Mouse (Mus musculus): ENCODE data around the gene Pyy. TPM values are rescaled to one million over a fixed set of nuclear protein-coding genes. Genes with fewer than 3 reads are reported as not detected.

The Pyy gene
- polyA plus RNA-seq, 1 experiment from 2014 or later: not detected

GRCm38 (mm10) chr11:102069633-102070032, 38.0 kb downstream of the Pyy start:
- WGBS: 56% methylated on average over 11 of the region's 11 CpGs
- Histone ChIP-seq H3K4me1 (replicated peaks) (peaks cover 7% of the 10 kb centered on the region), H3K36me3 (peaks cover 11% of the 10 kb centered on the region; the same call in 1 of the 2 replicates), H3K27ac (ENCODE audit: poor library complexity, severe bottlenecking) (no peak overlapping the region), H3K9me3 (replicated peaks) (no peaks in the 10 kb centered on the region), H3K4me3 (no peak overlapping the region), H3K4me2 (no peak overlapping the region), H3K9ac (no peak overlapping the region), H3K27me3 (replicated peaks) (no peaks in the 10 kb centered on the region)
- no peak for ATAC-seq (ENCODE audit: insufficient number of reproducible peaks, low FRiP score)

DNA sequence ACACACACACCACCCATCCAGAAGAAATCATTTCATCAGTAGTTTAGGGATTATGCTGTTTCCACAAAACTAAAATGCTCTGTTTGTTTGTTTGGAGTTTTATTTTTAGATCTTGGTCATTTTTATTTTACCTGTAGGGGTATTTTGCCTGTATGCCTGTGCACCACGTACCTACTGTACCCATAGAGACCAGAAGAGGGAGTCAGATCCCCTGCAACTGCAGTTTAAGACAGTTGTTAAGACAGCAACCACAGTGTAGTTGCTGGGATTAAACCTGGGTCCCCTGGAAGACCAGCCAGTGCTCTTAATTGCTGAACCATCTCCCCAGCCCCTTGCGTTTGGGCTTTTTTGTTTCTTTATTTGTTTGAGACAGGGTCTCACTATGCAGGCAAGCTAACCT, 38.7 kb downstream of the Pyy start:
- no peak overlapping the region for H3K4me2 ChIP-seq
- H3K36me3 ChIP-seq: peaks cover 11% of the 10 kb centered on the region
- WGBS: 33% methylated on average over 2 of the region's 2 CpGs
- ATAC-seq (ENCODE audit: insufficient number of reproducible peaks, low FRiP score): no peak
- no peak overlapping the region for H3K9ac ChIP-seq
- no peaks in the 10 kb centered on the region for H3K9me3 ChIP-seq (replicated peaks)
- H3K4me3 ChIP-seq: no peak overlapping the region
- no peaks in the 10 kb centered on the region for H3K27me3 ChIP-seq (replicated peaks)
- H3K27ac ChIP-seq (ENCODE audit: poor library complexity, severe bottlenecking): no peak overlapping the region
- H3K4me1 ChIP-seq (replicated peaks): peaks cover 7% of the 10 kb centered on the region

- H3K27ac ChIP-seq (ENCODE audit: poor library complexity, severe bottlenecking): no peak overlapping the region
- WGBS: 68% methylated on average over 13 of the region's 13 CpGs
- H3K27me3 ChIP-seq (replicated peaks): peaks cover 13% of the 10 kb centered on the region
- H3K9me3 ChIP-seq (replicated peaks): no peaks in the 10 kb centered on the region
- ATAC-seq (ENCODE audit: insufficient number of reproducible peaks, low FRiP score): no peak
- H3K4me3 ChIP-seq: no peak overlapping the region
- H3K4me1 ChIP-seq (replicated peaks): peaks cover 8% of the 10 kb centered on the region; the same call in 1 of the 2 replicates
- H3K9ac ChIP-seq: no peak overlapping the region
- H3K4me2 ChIP-seq: no peak overlapping the region
- peaks cover 40% of the 10 kb centered on the region for H3K36me3 ChIP-seq
Observed at GRCm38 (mm10) chr11:102063076-102063475, 44.6 kb downstream of the Pyy start.

GRCm38 (mm10) chr11:102061941-102062473, 45.6 kb downstream of the Pyy start:
- Histone ChIP-seq H3K4me2 (peak overlapping the region; percentile 90), H3K4me3 (no peak overlapping the region)
- WGBS: 37% methylated on average over 16 of the region's 16 CpGs

GRCm38 (mm10) chr11:102061236-102061940, 46.2 kb downstream of the Pyy start:
- Histone ChIP-seq H3K4me1 (replicated peaks) (peaks cover 8% of the 10 kb centered on the region; the same call in 1 of the 2 replicates), H3K9ac (peak overlapping the region; percentile 62; the same call in 1 of the 2 replicates), H3K4me3 (peak overlapping the region; percentile 46), H3K36me3 (peaks cover 40% of the 10 kb centered on the region), H3K9me3 (replicated peaks) (no peaks in the 10 kb centered on the region), H3K27ac (ENCODE audit: poor library complexity, severe bottlenecking) (no peak overlapping the region), H3K27me3 (replicated peaks) (peaks cover 13% of the 10 kb centered on the region), H3K4me2 (peak overlapping the region; percentile 90)
- WGBS: 5% methylated on average over 23 of the region's 23 CpGs
- peak; percentile 53 for ATAC-seq (ENCODE audit: insufficient number of reproducible peaks, low FRiP score)

More at GRCm38 (mm10) chr11:102061941-102062473, 45.6 kb downstream of the Pyy start:
- Histone ChIP-seq H3K9ac (no peak overlapping the region), H3K27me3 (replicated peaks) (peaks cover 13% of the 10 kb centered on the region), H3K4me1 (replicated peaks) (peaks cover 8% of the 10 kb centered on the region; the same call in 1 of the 2 replicates), H3K9me3 (replicated peaks) (no peaks in the 10 kb centered on the region), H3K27ac (ENCODE audit: poor library complexity, severe bottlenecking) (no peak overlapping the region), H3K36me3 (peaks cover 40% of the 10 kb centered on the region)
- no peak for ATAC-seq (ENCODE audit: insufficient number of reproducible peaks, low FRiP score)

Other genes starting within 250 kb of the Pyy start
- 22.7 and 24.1 TPM in 2 replicates for gene Meox1, start 213.5 kb downstream of the Pyy start, polyA plus RNA-seq (2016; fragmentation: Nextera tagmentation; extraction: Ambion mirVana)
- gene Sost, start 140.8 kb downstream of the Pyy start, polyA plus RNA-seq (2016; fragmentation: Nextera tagmentation; extraction: Ambion mirVana): 0.77 and 1.6 TPM in 2 replicates
- gene Cfap97d1, start 123.6 kb downstream of the Pyy start, polyA plus RNA-seq (2016; fragmentation: Nextera tagmentation; extraction: Ambion mirVana): not detected in 2 replicates
- gene Dusp3, start 120.8 kb downstream of the Pyy start, polyA plus RNA-seq (2016; fragmentation: Nextera tagmentation; extraction: Ambion mirVana): 53.7 and 54.9 TPM in 2 replicates
- gene Mpp3, start 79.4 kb downstream of the Pyy start, polyA plus RNA-seq (2016; fragmentation: Nextera tagmentation; extraction: Ambion mirVana): 4.1 and 4.5 TPM in 2 replicates
- gene Cd300lg, start 66.3 kb downstream of the Pyy start, polyA plus RNA-seq (2016; fragmentation: Nextera tagmentation; extraction: Ambion mirVana): 1.6 and 1.9 TPM in 2 replicates
- gene Mpp2, start 19.3 kb downstream of the Pyy start, polyA plus RNA-seq (2016; fragmentation: Nextera tagmentation; extraction: Ambion mirVana): 15.4 and 17.8 TPM in 2 replicates
- gene Ppy, start 6.5 kb downstream of the Pyy start, polyA plus RNA-seq (2016; fragmentation: Nextera tagmentation; extraction: Ambion mirVana): not detected in 2 replicates
- gene Nags, start 37.7 kb upstream of the Pyy start, polyA plus RNA-seq (2016; fragmentation: Nextera tagmentation; extraction: Ambion mirVana): 0.11 TPM in 1 of 2 replicates, not detected in the other
- gene Tmem101, start 48.6 kb upstream of the Pyy start, polyA plus RNA-seq (2016; fragmentation: Nextera tagmentation; extraction: Ambion mirVana): 36.8 and 37.6 TPM in 2 replicates
- 90.9 and 94.3 TPM in 2 replicates for gene Lsm12, start 77.5 kb upstream of the Pyy start, polyA plus RNA-seq (2016; fragmentation: Nextera tagmentation; extraction: Ambion mirVana)
- gene G6pc3, start 81.8 kb upstream of the Pyy start, polyA plus RNA-seq (2016; fragmentation: Nextera tagmentation; extraction: Ambion mirVana): 27.1 and 28.0 TPM in 2 replicates
- gene Hdac5, start 122.3 kb upstream of the Pyy start, polyA plus RNA-seq (2016; fragmentation: Nextera tagmentation; extraction: Ambion mirVana): 92.2 and 95.9 TPM in 2 replicates
- gene BC030867, start 141.1 kb upstream of the Pyy start, polyA plus RNA-seq (2016; fragmentation: Nextera tagmentation; extraction: Ambion mirVana): 14.0 and 14.3 TPM in 2 replicates
- gene Asb16, start 160.9 kb upstream of the Pyy start, polyA plus RNA-seq (2016; fragmentation: Nextera tagmentation; extraction: Ambion mirVana): 0.06 and 0.13 TPM in 2 replicates
- gene Tmub2, start 177.1 kb upstream of the Pyy start, polyA plus RNA-seq (2016; fragmentation: Nextera tagmentation; extraction: Ambion mirVana): 35.7 and 38.9 TPM in 2 replicates
- gene Atxn7l3, start 188.8 kb upstream of the Pyy start, polyA plus RNA-seq (2016; fragmentation: Nextera tagmentation; extraction: Ambion mirVana): 10.9 and 11.8 TPM in 2 replicates
- gene Ubtf, start 211.9 kb upstream of the Pyy start, polyA plus RNA-seq (2016; fragmentation: Nextera tagmentation; extraction: Ambion mirVana): 65.4 and 68.6 TPM in 2 replicates

All from heart, embryonic 12.5 days (tissue).